Mouse (Mus musculus): ENCODE data around the gene Kitl.

DNA sequence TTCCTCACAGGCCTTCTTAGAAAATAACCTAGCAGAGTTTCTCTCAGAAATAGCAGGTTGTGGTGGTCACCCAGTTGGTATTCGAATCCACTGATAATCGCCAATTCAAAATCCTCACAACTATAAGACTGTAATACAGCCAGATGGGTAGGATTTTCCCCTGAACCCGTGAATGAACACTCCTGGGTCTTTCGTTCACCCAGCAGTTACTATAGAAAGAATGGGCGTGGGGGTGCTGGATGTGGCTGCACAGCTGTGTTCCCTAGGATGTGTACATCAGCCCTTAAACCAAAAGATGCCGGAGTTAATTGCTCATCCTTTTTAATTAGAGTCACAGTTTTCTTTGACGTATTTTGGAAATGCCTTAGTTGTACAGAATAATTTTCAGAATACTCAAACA is 50.9 kb downstream of the Kitl start:
- TF ChIP-seq CTCF (IDR thresholded peaks at IDR 0.05; ENCODE audit: extremely low read depth, insufficient read length, insufficient replicate concordance, low read depth, low read length) (no peak), POLR2A (IDR thresholded peaks at IDR 0.05; ENCODE audit: low read depth, low read length) (no peak)

Data from small intestine, adult 2 months (tissue).